Mouse (Mus musculus) small intestine, adult 2 months (tissue): ENCODE data around the gene Mettl17.

Experiments
- CTCF ChIP-seq: fragments of 200-500 bp; IDR thresholded peaks from 2 replicates; pipeline ENCODE4 v1.5.1; 2012; ENCODE audit warnings: low read depth, mild to moderate bottlenecking, control low read depth, inconsistent platforms, low read length, moderate library complexity, mixed read lengths; ENCODE audit not compliant: insufficient replicate concordance, insufficient read length; ENCODE audit errors: extremely low read depth
- POLR2A ChIP-seq: fragments of 200-500 bp; IDR thresholded peaks from 2 replicates; pipeline ENCODE4 v1.6.1; 2012; ENCODE audit warnings: low read depth, mild to moderate bottlenecking, control low read depth, inconsistent platforms, low read length, moderate library complexity

- TF ChIP-seq CTCF, result no peak
- TF ChIP-seq POLR2A, result no peak
Observed at GRCm38 (mm10) chr14:51942236-51942635, 57.6 kb downstream of the Mettl17 start.
